Mouse (Mus musculus) C2C12 (cell line): ENCODE measurements around the gene Cyp2c23. TPM values are rescaled to one million over a fixed set of nuclear protein-coding genes. Genes with fewer than 3 reads are reported as not detected.
A peak's percentile ranks its signal among the peaks of the same experiment; 100 is the strongest.

Experiments used
- H3K27me3 ChIP-seq: one replicate; pipeline ENCODE4 v1.6.1; 2011; ENCODE audit not compliant: control insufficient read depth, insufficient read depth, insufficient read length
- H3K36me3 ChIP-seq: one replicate; pipeline ENCODE4 v1.6.1; 2011; ENCODE audit not compliant: control insufficient read depth, insufficient read depth
- H3K4me3 ChIP-seq: one replicate; pipeline ENCODE4 v1.5.1; 2011; ENCODE audit warnings: mild to moderate bottlenecking, control low read depth; ENCODE audit not compliant: poor library complexity, insufficient read depth, severe bottlenecking
- H3K79me2 ChIP-seq: one replicate; pipeline ENCODE4 v1.6.1; 2011; ENCODE audit not compliant: control insufficient read depth, insufficient read depth
- H3K79me3 ChIP-seq: one replicate; pipeline ENCODE4 v1.6.1; 2011; ENCODE audit warnings: low read depth, control low read depth
- H3ac ChIP-seq: one replicate; pipeline ENCODE3; 2011; ENCODE audit warnings: low read depth; ENCODE audit not compliant: control insufficient read depth, insufficient read length
- CEBPB ChIP-seq: IDR thresholded peaks from one replicate; pipeline ENCODE4 v1.6.1; 2011; ENCODE audit warnings: low read depth, mild to moderate bottlenecking, control low read depth, moderate library complexity
- CTCF ChIP-seq: IDR thresholded peaks from one replicate; pipeline ENCODE4 v1.5.1; 2011; ENCODE audit not compliant: control insufficient read depth, insufficient read depth, insufficient read length
- FOSL1 ChIP-seq: IDR thresholded peaks from one replicate; pipeline ENCODE4 v1.8.0; 2011; ENCODE audit warnings: mild to moderate bottlenecking, low read length; ENCODE audit not compliant: poor library complexity, insufficient read depth, severe bottlenecking
- MAX ChIP-seq: IDR thresholded peaks from one replicate; pipeline ENCODE4 v1.6.1; 2011; ENCODE audit warnings: mild to moderate bottlenecking, control low read depth
- MYOD1 ChIP-seq: IDR thresholded peaks from one replicate; pipeline ENCODE4 v1.6.1; 2011; ENCODE audit warnings: low read depth; ENCODE audit not compliant: control insufficient read depth, insufficient read length
- MYOG ChIP-seq: IDR thresholded peaks from one replicate; pipeline ENCODE4 v1.6.1; 2011; ENCODE audit not compliant: control insufficient read depth, insufficient read length; ENCODE audit errors: extremely low read depth
- USF1 ChIP-seq: IDR thresholded peaks from one replicate; pipeline ENCODE4 v1.6.1; 2011; ENCODE audit warnings: low read depth, mild to moderate bottlenecking, control low read depth, moderate library complexity
- polyA plus RNA-seq: library from polyadenylated mRNA; unstranded; fragments of >200 nt; fragmentation: generic; extraction: Trizol; gene quantifications from one replicate; pipeline ENCODE4 v1.2.1, GENCODE M21; 2012; ENCODE audit warnings: missing spikeins

The Cyp2c23 gene
- polyA plus RNA-seq, 1 experiment = not detected

DNA sequence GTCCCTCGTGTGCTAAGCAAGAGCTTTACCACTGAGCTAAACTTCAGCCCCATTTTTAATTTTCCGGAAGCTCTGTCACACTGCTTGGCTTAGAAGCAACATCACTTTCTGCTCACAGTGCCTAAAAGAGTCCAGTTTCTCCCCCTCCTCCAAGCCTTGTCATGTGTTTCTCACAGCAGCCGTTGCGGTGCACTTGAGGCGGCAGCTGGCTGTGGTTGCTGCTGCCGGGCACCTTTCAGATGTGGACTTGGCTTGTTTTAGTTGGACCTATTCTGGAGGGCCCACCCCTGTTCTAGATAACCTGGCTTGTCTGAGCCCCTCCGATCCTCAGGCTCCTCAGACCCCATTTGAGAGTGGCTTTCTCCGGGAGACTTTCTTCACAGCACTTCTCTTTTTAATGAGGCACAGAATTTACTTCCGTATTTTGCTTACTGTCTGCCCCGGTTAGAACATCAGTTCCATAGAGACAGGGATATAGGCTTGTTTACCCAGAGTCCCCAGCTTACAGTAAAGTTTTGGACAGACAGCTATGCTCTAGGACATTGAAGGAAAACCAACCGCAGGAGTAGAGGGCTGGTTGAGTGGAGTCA lies 63.4 kb downstream of the Cyp2c23 start:
- no peak overlapping the region for H3K4me3 ChIP-seq
- H3ac ChIP-seq = no peak overlapping the region
- no peaks in the 10 kb centered on the region for H3K79me3 ChIP-seq
- TF ChIP-seq MAX (no peak), MYOD1 (no peak), USF1 (no peak), CTCF (no peak), MYOG (no peak), FOSL1 (no peak), CEBPB (no peak)
- peaks cover 3% of the 10 kb centered on the region for H3K27me3 ChIP-seq
- H3K36me3 ChIP-seq = no peaks in the 10 kb centered on the region
- no peaks in the 10 kb centered on the region for H3K79me2 ChIP-seq

DNA sequence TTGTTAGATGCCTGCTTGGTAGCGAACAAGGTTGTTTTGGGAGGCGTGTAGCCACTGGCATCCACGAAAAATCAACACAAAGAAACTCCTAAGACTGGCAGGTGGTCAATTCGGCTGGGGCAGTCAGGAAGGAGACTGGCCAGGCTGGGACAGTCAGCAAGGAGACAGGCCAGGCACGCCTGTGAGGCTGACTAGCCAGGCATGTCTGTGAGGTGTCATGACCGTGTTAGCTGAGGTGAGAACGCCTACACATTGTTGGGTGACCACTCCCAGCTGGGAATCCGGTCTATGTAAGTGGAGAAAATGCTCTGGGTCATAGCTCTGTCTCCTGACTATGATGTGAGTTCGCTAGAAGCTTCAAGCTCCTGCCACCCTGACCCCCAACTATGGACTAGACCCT lies 66.2 kb downstream of the Cyp2c23 start:
- peaks cover 3% of the 10 kb centered on the region for H3K27me3 ChIP-seq
- H3K36me3 ChIP-seq = no peaks in the 10 kb centered on the region
- TF ChIP-seq CEBPB (no peak), CTCF (no peak), FOSL1 (no peak), MYOG (no peak), MAX (no peak), MYOD1 (no peak), USF1 (no peak)
- H3ac ChIP-seq = no peak overlapping the region
- no peaks in the 10 kb centered on the region for H3K79me3 ChIP-seq
- H3K79me2 ChIP-seq = no peaks in the 10 kb centered on the region
- no peak overlapping the region for H3K4me3 ChIP-seq

DNA sequence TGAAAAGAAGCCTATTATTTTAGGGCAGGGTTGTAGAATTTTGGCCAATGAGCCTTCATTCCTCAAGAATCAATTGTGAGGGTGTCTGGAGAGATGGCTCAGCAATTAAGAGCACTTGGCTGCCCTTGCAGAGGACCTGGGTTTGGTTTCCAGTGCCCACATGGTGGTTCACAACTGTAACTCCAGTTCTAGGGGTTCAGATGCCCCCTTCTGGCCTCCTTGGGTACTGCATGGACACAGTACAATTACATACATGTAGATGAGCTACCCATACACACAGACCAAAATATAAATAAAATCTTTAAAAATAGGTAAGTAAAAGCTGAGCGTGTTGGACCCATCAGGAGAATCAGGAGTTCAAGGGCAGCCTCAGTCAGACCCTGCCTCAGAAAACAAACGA lies 67.8 kb downstream of the Cyp2c23 start:
- TF ChIP-seq CTCF (no peak), CEBPB (no peak), MAX (no peak), MYOD1 (no peak), USF1 (no peak), FOSL1 (no peak), MYOG (no peak)
- Histone ChIP-seq H3K27me3 (peaks cover 3% of the 10 kb centered on the region), H3K79me3 (no peaks in the 10 kb centered on the region), H3ac (no peak overlapping the region), H3K79me2 (no peaks in the 10 kb centered on the region), H3K36me3 (no peaks in the 10 kb centered on the region), H3K4me3 (no peak overlapping the region)

- Histone ChIP-seq H3K27me3 (peaks cover under 1% of the 10 kb centered on the region), H3ac (no peak overlapping the region), H3K4me3 (no peak overlapping the region), H3K36me3 (no peaks in the 10 kb centered on the region), H3K79me3 (no peaks in the 10 kb centered on the region), H3K79me2 (no peaks in the 10 kb centered on the region)
- TF ChIP-seq MYOD1 (no peak), USF1 (no peak), CEBPB (no peak), MYOG (no peak), FOSL1 (no peak), CTCF (no peak), MAX (no peak)
These were observed 69.0 kb downstream of the Cyp2c23 start for GRCm38 (mm10) chr19:43960014-43960413.

DNA sequence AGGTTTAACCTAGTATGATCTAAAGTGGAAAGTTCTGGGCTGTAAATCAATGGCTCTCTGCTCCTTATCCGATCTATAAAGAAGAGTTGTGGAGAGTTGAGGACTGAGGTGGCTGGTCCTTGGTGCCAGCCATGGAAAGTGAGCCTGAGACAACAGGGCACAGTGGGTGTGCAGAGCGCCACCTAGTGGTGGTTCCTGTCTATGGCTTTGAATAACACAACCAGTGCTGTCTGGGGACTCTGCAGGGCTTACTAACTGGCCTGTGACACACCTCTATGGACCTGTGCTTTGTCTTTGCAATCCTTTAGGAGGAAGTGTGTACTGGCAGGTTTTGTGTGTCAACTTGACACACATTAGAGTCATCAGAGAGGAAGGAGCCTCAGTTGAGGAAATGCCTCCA lies 69.8 kb downstream of the Cyp2c23 start:
- no peaks in the 10 kb centered on the region for H3K36me3 ChIP-seq
- no peak for TF ChIP-seq CEBPB
- TF ChIP-seq CTCF = peak; percentile 79
- H3K27me3 ChIP-seq = peaks cover 3% of the 10 kb centered on the region
- H3K79me3 ChIP-seq = no peaks in the 10 kb centered on the region
- no peaks in the 10 kb centered on the region for H3K79me2 ChIP-seq
- H3ac ChIP-seq = no peak overlapping the region
- H3K4me3 ChIP-seq = no peak overlapping the region

- Histone ChIP-seq H3K79me3 (no peaks in the 10 kb centered on the region), H3K4me3 (no peak overlapping the region), H3K36me3 (no peaks in the 10 kb centered on the region), H3K79me2 (no peaks in the 10 kb centered on the region), H3ac (no peak overlapping the region), H3K27me3 (peaks cover 3% of the 10 kb centered on the region)
- TF ChIP-seq MYOG (no peak), MAX (no peak), CTCF (no peak), FOSL1 (no peak), CEBPB (no peak), MYOD1 (no peak), USF1 (no peak)
These were observed 71.1 kb downstream of the Cyp2c23 start for GRCm38 (mm10) chr19:43957881-43958280.
